Mouse (Mus musculus): ENCODE data around the gene Gm21425. TPM values are rescaled to one million over a fixed set of nuclear protein-coding genes. Genes with fewer than 3 reads are reported as not detected.
"Not testable (repeated sequence)": the region's sequence is repeated elsewhere in the genome, so short reads cannot be mapped to it uniquely, and the experiment has no call there.

The Gm21425 gene
- polyA plus RNA-seq (2014; fragmentation: Nextera tagmentation; extraction: Ambion mirVana): not detected in 2 replicates

DNA sequence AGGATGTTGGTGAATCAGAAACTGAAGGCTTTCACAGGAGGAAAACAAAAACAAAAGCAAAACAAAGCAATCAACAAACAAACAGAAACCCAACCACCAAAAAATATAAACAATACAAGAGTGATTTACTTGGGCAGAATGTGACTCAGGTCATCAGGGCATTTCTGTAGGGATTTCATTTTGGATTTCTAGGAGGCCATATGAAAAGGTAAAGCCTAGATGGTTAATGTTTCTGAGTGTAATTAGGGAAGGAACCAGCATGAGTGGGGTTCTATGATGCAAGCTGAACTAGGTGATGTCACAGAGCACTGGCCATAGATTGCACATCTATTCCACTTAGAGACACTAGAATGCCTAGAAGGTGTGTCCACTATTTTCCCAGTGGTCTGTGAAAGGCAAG lies at the start of gene Gm21425:
Gene Gm21425 (plus strand): TSS at position 301 of the 400 bp plus-strand sequence.
- H3K4me1 ChIP-seq (ENCODE audit: control insufficient read depth, insufficient read depth, low read length): not testable (repeated sequence)

DNA sequence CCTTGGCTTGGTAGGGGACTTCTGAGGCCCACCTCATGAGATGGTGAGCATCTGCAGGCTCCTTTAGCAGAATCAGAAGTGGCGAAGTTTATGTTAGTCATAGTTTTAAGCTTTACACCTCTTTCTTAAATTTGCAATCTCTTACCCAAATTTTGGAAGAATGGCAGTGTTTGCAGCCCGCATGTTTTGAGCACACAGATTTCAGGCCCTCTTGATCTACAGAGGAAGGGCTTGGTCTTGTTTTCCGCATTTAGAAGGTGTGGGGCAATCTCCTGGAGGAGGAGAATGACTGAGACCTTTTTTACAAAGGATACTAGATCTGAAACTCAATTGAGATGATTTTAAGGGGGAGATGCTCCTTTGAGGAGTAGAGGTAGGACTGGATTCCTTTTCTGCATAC lies 28.4 kb upstream of the Gm21425 start, which contains the start of gene Gm21891:
Gene Gm21891 (minus strand): TSS at position 101 of the 400 bp plus-strand sequence.
- not testable (repeated sequence) for H3K9ac ChIP-seq (replicated peaks; ENCODE audit: low read depth, low read length); ATAC-seq (ENCODE audit: low read depth); H3K4me2 ChIP-seq (ENCODE audit: low read depth, low read length); H3K4me1 ChIP-seq (ENCODE audit: control insufficient read depth, insufficient read depth, low read length); H3K27ac ChIP-seq (ENCODE audit: low read depth, low read length); H3K4me3 ChIP-seq (ENCODE audit: low read depth, low read length); H3K9me3 ChIP-seq (ENCODE audit: control insufficient read depth, low read length); H3K27me3 ChIP-seq (ENCODE audit: control insufficient read depth, insufficient read depth, low read length); H3K36me3 ChIP-seq (ENCODE audit: control insufficient read depth, insufficient read depth, low read length)
- no CpG with 5 or more reads among the region's 3 CpGs for WGBS

More for the DNA sequence above, at the start of gene Gm21425:
- not testable (repeated sequence) for H3K36me3 ChIP-seq (ENCODE audit: control insufficient read depth, insufficient read depth, low read length); H3K9ac ChIP-seq (replicated peaks; ENCODE audit: low read depth, low read length); H3K9me3 ChIP-seq (ENCODE audit: control insufficient read depth, low read length); ATAC-seq (ENCODE audit: low read depth); H3K27ac ChIP-seq (ENCODE audit: low read depth, low read length); H3K4me2 ChIP-seq (ENCODE audit: low read depth, low read length); H3K4me3 ChIP-seq (ENCODE audit: low read depth, low read length); H3K27me3 ChIP-seq (ENCODE audit: control insufficient read depth, insufficient read depth, low read length)

Other genes starting within 250 kb of the Gm21425 start
- not detected in 2 replicates for gene Gm20807, start 119.1 kb upstream of the Gm21425 start, polyA plus RNA-seq (2014; fragmentation: Nextera tagmentation; extraction: Ambion mirVana)
- not detected in 2 replicates for gene Gm21891, start 28.5 kb upstream of the Gm21425 start, polyA plus RNA-seq (2014; fragmentation: Nextera tagmentation; extraction: Ambion mirVana)
- not detected in 2 replicates for gene Gm21828, start 62.0 kb downstream of the Gm21425 start, polyA plus RNA-seq (2014; fragmentation: Nextera tagmentation; extraction: Ambion mirVana)
- not detected in 2 replicates for gene Gm21440, start 90.4 kb downstream of the Gm21425 start, polyA plus RNA-seq (2014; fragmentation: Nextera tagmentation; extraction: Ambion mirVana)
- gene Gm21454, start 90.5 kb downstream of the Gm21425 start, polyA plus RNA-seq (2014; fragmentation: Nextera tagmentation; extraction: Ambion mirVana): not detected in 2 replicates
- not detected in 2 replicates for gene Gm21725, start 187.1 kb downstream of the Gm21425 start, polyA plus RNA-seq (2014; fragmentation: Nextera tagmentation; extraction: Ambion mirVana)

Data from neural tube, embryonic 14.5 days (tissue).